Mouse (Mus musculus) spleen, adult 2 months (tissue): ENCODE measurements around the gene Dtd1.

Experiments used
- CTCF ChIP-seq: fragments of 200-500 bp; IDR thresholded peaks from 2 replicates; pipeline ENCODE4 v1.5.1; 2011; ENCODE audit warnings: mild to moderate bottlenecking, inconsistent platforms; ENCODE audit not compliant: insufficient read depth, insufficient read length, insufficient replicate concordance; ENCODE audit errors: extremely low read depth
- POLR2A ChIP-seq: fragments of 200-500 bp; IDR thresholded peaks from 2 replicates; pipeline ENCODE4 v1.6.1; 2011; ENCODE audit warnings: low read depth, low read length, inconsistent platforms

DNA sequence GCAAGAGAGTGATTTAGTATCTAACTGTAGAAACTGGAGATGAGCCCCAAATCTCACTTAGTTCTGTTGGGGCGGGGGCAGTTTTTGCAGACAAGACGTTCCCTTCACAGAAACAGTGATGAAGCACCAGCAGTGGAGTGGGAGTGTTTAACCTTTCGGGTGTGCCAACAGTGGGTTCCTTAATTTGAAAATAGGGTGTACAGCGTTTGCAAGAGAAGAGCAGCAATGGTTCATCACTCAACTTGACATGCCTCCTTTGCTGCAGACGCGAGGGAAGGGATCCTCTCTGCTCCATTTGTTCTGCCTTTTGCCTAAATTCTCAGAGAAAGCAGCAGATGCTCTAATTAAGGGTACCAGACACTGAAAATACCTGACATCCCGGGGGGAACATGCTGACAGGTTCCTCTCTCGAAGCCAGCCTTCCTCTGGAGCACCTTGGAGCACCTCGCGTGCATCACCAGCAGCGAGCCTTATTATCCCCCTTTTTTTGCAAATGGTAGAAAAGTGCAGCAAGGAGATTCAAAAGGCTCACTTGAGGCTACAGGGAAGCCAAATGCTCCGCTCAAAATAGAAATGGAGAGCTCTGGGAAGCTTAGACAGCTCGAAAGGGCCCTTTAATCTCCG is 192.1 kb downstream of the Dtd1 start:
- TF ChIP-seq POLR2A (no peak), CTCF (no peak)
